Mouse (Mus musculus): ENCODE measurements at regions not wholly inside any gene's neighbourhood (a gene's known extent, or its start where the extent isn't known, plus 50 kb on each side); places are given as distances from the start of the nearest gene placed in this dataset.
"Not testable (repeated sequence)": the region's sequence is repeated elsewhere in the genome, so short reads cannot be mapped to it uniquely, and the experiment has no call there.

DNA sequence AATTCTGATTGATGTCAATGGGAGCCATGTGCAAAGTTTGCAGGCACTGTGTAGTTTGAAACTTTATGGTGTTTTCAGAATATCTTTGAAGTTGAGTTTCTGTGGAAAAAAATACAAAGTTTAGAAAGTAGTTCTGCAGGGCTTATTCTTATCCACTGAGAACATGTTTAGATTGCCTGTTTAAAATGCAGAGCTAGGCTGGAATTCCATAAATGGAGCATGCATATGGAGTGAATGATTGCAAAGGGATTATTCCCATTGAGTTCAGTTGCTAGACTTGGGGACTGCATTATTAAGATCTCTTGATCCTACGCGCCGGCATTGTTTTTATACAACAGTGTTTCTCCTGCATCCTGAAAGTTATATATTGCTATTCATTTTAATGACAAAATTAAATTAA, 397.8 kb upstream of the Gm21833 start:
- DNase-seq (ENCODE audit: low spot score in 2 of 2): no peak

DNA sequence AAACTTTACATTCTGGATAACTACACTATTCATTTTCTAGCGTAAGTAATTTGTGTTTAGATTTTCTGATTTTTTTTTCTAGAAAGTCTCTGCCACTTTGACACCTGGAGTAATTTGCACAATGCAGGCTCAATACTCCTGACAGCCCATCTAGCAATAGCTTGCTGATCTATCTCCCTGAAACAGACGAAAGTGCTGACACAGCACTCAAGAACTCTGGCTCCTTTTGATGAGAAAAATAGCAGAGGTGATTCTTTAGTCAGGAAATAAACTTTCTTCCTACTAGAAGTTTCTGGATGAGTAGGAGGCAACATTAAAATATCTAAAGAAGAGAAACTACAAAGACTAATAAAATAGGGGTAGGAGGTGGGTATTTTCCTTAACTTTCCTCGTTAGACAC, 397.1 kb upstream of the Gm21833 start:
- no peak for DNase-seq (ENCODE audit: low spot score in 2 of 2)

DNA sequence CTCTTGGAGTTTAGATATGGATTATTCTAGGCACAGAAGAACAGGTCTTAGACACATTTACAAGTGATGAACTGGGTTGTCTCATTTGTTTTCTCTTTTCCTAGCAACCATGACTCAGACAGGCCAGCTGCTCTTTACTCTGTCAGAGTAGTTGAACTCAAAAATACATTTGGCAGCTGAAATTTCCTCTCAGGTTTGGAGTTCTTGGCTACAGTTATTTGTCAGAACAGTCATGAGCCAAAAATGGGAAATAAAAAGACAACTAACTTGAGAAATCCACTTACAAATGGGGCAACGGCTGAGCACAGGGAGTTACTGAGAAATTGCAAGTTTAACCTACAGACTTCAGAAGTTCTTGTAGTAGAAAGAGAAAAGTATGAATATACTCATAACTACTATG, 396.4 kb upstream of the Gm21833 start:
- peak; percentile 2 to 64 for DNase-seq (ENCODE audit: low spot score in 2 of 2)

DNA sequence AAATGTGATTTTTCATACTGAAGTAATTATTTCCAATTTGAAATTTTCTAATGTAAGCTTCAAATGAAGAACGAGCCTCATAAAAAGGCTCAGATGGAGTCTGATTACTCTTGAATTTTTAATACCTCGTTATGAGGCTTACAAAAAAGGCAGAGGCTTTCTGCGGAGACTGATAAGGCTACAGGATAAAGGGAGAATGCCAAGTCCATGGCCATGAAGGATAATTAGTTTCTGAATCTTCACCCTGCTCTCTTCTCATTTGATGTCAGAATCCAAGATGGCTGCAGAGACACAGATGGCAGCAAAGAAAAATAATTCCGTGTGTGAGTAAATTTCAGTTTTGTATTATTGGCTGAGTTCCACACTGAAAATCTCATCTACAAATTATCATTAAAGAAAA, 367.3 kb upstream of the Gm21833 start:
- no peak for DNase-seq (ENCODE audit: low spot score in 2 of 2)

DNA sequence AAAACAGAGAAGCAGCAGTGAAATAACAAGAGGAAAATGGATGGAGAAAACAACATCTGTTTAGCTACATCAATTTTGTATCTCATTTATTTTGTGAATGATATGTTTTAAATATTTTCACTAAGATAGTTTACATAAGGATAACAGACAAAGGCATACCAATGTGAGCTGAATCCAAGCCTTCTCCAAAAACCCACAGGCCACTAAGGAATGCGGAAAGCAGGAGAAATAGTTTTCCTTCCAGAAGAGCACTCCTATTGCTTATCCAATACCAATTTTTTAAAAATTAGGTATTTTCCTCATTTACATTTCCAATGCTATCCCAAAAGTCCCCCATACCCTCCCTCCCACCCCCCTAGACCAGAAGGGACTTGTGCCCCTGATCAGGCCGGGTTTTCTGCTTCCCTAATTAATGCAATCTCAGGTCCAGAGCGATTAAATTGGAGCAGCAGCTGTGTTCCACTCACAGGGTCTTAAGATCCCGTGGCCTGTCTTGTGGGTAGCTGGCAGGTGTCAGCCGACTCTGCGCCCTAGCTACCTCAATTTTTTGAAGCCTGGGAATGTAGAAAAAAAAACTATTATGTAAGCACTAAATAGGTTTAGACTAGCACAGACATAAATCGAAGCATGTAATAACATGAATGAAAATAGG, 357.3 kb upstream of the Gm21833 start:
- DNase-seq (ENCODE audit: low spot score in 2 of 2): no peak

DNA sequence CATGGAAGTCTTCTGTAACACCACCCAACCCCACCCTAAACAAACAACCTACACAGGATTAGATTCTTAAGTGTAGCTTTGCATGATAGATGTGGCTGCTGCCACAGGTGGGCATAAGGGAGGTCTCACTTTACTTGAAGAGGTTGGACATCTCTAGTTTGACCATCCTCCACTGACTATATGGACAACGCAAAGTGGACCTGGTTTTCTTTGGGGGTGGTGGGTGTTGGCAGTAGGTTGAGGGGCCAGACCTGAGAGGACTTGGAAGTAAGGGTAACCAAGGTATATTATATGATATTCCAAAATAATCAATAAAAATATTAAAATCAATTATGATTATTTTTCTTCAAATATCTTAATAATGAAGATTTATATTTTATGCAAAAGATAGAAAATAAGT, 307.8 kb upstream of the Gm21833 start:
- DNase-seq (ENCODE audit: low spot score in 2 of 2): no peak

DNA sequence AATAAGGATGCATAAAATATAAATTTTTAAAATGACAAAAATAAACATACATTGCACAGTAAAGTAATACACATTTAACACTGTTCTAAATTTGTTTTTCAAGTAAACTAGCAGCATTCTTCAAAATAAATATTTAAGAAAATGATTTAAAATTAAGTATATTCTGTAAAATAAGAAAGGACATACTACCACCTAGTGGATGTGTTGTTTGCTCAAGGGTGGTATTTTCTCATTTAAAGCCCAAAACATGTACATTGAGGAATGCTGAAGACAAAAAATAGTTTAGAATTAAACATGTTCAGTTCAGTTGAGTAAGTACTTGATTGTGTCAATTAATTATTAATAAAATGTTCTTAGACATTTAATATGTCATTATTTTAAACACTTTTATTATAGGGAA, 306.6 kb upstream of the Gm21833 start:
- no peak for DNase-seq (ENCODE audit: low spot score in 2 of 2)

DNA sequence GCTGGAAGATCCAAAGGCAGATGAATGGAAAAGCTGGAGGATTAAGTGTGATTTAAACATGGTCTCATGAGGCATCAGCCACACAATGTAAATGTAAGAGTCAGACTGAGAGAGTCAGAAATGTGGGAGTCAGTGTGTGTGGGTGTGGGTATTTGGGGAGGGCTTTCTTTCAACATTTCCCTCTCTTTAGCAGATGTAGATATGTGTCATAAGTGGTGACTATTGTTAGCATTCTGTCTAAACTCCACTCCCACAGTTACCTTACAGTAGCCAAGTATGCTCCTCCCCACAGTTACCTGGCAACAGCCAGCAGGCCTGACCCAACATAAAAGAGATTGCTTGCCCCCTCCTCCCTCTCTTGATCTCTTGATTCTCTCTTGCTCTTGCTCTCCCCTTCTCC, 263.8 kb upstream of the Gm21833 start:
- DNase-seq (ENCODE audit: low spot score in 2 of 2): peak in 1 of 2 experiments; percentile 38

DNA sequence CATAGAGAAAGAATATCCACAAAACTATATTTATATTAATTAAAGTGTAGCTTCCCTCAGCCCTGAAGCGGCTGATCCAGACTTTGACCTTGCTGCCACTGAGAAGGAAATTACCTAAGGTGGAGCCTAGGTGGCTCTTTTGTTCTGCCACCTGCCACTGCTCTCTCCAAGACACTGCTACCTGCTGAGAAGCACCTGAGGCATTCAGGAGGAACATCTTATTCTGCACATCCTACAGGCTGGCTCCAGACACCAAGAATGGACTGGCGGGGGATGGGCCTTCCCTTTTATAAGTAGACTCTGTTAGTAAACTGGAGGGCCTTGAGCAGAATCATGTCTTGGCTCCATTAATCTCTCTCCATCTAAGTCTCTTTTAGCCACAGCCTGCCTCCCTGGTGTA, 231.7 kb upstream of the Gm21833 start:
- DNase-seq (ENCODE audit: low spot score in 2 of 2): not testable (repeated sequence)

DNA sequence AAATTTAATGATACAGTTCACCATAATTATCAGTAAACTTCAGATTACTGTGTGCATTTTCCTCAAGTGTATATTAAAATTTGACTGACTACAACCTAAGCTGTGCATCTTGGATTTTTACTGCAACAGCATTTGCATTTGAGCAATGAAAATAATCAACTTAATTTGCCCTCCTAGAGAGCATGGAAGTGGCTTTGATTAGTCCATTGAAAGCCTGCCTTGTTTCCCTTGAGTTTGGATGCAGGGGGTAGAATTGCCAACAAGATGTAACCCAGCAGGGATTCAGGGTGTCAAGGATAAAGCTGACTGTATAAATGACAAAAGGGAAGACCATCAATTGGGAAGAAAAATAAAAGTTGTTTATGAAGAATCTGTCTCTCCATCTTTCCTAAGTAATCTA, 226.1 kb upstream of the Gm21833 start:
- no peak for DNase-seq (ENCODE audit: low spot score in 2 of 2)

All from left cerebral cortex, adult 8-10 months (tissue).